Mouse (Mus musculus): ENCODE measurements around the gene Iqsec1.
"Not testable (repeated sequence)": the region's sequence is repeated elsewhere in the genome, so short reads cannot be mapped to it uniquely, and the experiment has no call there.

Gene Iqsec1

DNA sequence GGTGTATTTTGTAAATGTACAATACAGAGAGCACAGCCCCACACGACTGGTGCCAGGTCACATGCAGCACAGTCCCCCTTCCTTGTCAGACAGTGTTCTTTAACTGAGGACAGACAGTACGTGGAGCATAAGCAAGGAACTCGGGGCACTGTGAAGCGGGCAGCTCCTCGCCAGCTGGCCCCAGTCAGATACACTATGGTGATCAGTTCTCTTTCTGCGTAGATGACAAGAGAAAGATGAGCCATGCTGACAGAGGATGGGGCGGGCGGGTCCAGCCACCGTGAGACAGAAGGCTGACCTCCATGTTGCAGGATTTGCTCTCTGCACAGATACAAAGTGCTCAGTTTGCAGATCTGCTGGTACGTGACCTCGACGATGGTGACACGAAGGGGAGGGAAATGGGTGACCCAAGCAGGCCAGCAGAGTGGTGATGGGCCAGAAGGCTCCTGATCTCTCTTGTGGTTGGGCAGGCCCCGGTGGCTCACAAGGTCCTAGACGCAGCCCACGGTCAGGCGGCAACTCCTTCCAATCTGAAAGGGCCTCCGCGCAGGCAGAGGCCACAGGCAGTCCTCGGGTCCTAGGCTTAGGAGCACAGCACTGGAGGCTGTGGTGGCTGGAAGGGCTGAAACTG lies 328.0 kb downstream of the Iqsec1 start:
- no peak for DNase-seq (ENCODE audit: low spot score)

DNA sequence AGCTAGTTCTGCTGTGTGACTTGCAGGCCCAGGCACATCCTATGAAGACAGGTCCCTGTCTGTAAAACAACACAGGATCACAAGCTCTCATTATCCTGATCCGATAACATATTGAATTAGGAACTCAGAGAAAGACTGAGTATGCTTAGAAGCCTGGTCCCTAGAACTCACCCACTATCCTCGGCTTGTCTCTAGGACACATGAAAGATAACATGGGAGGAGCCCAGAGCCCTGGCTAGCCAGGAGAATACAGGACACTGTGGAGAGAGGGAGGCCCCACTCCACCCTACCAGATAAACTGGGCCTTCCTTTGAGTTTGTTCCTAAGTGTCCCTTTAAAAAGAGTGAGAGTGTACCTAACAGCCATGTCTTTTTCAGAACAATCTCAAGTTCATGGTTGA lies 328.6 kb downstream of the Iqsec1 start:
- DNase-seq (ENCODE audit: low spot score): peak; percentile 64

- peak; percentile 36 for DNase-seq (ENCODE audit: low spot score)
These were observed 332.1 kb downstream of the Iqsec1 start for GRCm38 (mm10) chr6:90656344-90656850.

- DNase-seq (ENCODE audit: low spot score): peak; percentile 32
These were observed 334.7 kb downstream of the Iqsec1 start for GRCm38 (mm10) chr6:90653736-90654135.

DNA sequence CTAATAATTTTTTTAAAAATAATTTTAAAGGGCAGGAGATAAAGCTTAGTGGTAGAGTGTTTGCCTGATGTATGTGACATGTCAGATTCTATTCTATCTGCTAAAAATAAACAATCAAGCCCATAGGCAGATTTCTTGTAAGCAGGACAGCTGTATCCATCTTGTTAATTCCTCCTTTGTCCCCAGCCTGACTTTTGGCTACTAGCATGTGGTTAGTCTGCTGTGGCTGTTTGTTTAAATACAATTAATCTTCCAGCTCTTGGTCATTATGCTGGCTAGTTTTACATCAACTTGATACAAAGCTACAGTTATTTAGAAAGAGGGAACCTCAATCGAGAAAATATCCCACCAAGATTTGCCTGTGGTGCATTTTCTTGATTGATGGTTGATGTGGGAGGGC lies 337.9 kb downstream of the Iqsec1 start:
- no peak for DNase-seq (ENCODE audit: low spot score)

GRCm38 (mm10) chr6:90649279-90649678 lies 339.2 kb downstream of the Iqsec1 start:
- DNase-seq (ENCODE audit: low spot score): no peak

GRCm38 (mm10) chr6:90648391-90648790 lies 340.1 kb downstream of the Iqsec1 start:
- no peak for DNase-seq (ENCODE audit: low spot score)

DNA sequence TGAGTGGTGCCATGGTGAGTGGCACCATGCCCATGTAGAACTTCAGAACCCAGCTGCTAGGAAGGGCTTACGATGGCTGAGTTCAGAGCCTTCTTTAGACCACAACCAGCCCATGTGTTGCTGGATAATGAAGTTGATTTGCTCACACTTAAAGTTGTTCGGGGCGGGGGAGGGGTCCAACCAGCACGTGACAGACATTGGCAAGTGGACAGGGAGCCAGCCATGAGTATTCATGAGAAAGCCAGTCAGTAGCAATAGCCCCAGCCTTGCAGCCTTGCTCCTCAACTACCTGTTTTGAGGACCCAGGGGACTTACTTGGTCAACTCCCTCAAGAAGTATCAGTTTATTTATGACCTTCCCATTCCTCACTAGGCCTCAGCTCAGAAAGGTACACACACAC lies 343.5 kb downstream of the Iqsec1 start:
- no peak for DNase-seq (ENCODE audit: low spot score)

DNA sequence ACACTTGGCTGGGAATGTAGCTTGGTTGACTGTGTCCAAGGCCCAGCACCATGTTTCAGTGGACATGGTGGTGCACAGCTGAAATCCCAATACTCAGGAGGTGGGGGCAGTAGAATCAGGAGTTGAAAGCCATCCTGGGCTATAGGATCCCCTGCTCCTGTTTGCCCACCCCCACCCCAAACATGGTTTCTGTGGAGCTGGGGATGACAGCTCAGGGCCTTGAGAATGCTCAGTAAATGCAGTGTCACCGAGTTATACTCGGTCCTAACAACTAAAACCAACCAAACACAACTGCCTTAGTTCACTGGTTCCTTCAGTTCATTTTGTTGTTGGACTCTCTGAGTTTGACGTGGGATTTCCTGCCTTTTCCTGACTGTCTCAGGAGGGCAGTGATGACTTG lies 345.4 kb downstream of the Iqsec1 start:
- DNase-seq (ENCODE audit: low spot score): no peak

- DNase-seq (ENCODE audit: low spot score): no peak
These were observed 352.9 kb downstream of the Iqsec1 start for GRCm38 (mm10) chr6:90635611-90636010.

- no peak for DNase-seq (ENCODE audit: low spot score)
These were observed 353.4 kb downstream of the Iqsec1 start for GRCm38 (mm10) chr6:90635081-90635480.

- DNase-seq (ENCODE audit: low spot score): not testable (repeated sequence)
These were observed 356.0 kb downstream of the Iqsec1 start for GRCm38 (mm10) chr6:90632526-90632925.

DNA sequence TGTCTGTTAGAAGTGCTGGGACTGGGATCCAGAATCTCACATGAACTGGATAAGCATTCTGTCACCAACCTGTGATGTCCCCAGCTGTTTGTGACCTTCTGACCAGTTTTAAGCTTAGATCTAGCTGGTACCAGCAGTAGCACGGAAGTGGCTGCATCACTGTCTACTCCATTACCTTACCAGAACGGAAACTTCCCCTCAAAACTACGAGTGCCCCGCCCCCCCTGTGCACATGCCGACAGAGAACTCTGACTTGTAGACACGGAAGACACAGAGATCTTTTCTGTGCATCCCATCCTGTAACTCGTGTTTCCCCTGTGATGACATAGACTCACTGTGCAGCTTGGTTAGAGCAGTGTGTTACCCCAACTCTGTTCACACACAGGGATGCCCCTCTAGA lies 358.1 kb downstream of the Iqsec1 start:
- DNase-seq (ENCODE audit: low spot score): no peak

GRCm38 (mm10) chr6:90629506-90629905 lies 359.0 kb downstream of the Iqsec1 start:
- no peak for DNase-seq (ENCODE audit: low spot score)

DNA sequence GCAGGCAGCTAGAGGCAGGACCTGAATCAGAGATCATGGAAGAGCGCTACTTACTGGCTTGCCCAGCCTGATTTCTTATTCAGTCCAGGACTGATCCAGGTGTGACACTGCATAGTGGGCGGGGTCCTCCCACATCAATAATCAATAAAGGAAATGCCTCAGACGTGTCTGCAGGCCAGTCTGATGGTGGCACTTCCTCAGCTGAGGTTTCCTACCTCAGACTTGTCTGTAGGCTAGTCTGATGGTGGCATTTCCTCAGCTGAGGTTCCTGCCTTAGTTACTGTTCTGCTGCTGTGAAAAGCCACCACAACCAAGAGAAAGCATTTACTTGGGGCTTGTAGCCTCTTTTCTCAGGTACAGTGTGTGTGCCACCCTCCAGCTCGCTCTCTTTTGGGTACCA lies 360.9 kb downstream of the Iqsec1 start:
- DNase-seq (ENCODE audit: low spot score): no peak

- peak; percentile 34 for DNase-seq (ENCODE audit: low spot score)
These were observed 363.1 kb downstream of the Iqsec1 start for GRCm38 (mm10) chr6:90625207-90625994.

DNA sequence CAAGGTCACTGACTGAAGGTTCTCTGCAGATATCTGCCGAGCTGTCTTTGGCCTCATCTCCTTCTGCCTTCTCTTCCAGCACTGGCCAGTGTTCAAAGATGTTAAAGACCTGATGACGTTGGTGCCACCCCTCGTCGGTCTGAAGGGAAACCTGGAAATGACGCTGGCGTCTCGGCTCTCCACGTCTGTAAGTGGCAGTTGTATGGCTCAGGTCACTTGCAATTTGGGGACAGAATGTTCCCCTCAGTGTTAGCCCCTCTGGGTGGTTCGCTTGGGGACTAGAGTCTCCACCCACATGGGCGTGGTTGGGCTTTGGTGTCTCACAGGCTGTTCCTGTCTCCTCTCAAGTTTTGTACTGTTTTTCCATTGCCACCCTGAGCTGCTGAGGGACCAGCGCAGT lies 363.8 kb downstream of the Iqsec1 start:
- peak; percentile 80 for DNase-seq (ENCODE audit: low spot score)

DNA sequence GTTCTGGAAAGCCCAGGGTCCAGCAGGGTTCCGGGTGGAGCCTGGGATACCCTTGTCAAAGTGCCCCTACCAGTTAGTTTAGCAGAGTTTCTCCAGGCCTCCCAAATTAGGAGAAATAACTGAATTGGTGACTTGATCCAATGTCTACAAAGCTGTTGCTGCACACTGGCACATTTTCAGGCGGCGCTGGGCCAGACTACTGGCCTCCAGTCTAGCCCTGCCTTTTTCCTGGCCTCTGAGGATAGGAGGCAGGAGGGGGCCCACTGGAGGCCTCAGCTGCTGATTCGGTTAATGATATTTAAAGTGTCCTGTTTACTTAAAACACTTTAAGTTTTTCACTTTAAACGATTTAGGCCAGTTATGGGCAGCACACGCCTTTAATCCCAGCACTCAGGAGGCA lies 364.3 kb downstream of the Iqsec1 start:
- DNase-seq (ENCODE audit: low spot score): peak; percentile 54

DNA sequence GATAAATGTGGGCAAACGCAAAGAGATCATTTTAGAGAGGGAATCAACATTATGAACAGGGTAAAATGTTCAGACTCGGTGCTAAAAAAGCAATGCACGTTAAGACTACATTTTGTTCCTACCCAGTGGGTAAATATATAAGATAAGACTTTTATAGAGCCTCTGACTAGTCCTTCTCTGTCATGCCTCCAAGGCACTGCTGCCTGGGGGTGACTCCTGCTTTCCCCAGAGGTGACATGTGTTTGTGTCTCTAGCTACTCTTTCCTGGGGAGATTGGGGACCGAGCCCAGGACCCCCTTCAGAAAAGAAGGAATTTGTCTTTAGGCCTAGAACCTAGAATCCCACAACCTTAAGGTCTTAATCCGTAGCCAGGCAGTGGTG lies 365.0 kb downstream of the Iqsec1 start:
- no peak for DNase-seq (ENCODE audit: low spot score)

GRCm38 (mm10) chr6:90622758-90623455 lies 365.6 kb downstream of the Iqsec1 start:
- peak; percentile 84 for DNase-seq (ENCODE audit: low spot score)

- peak; percentile 60 for DNase-seq (ENCODE audit: low spot score)
These were observed 366.9 kb downstream of the Iqsec1 start for GRCm38 (mm10) chr6:90621584-90621890.

GRCm38 (mm10) chr6:90620791-90621583 lies 367.5 kb downstream of the Iqsec1 start:
- peak; percentile 39 for DNase-seq (ENCODE audit: low spot score)

Data from c-Kit-positive CD71-positive TER-119-positive erythroid progenitor cells, embryonic 14.5 days (primary cell).